Mouse (Mus musculus): Measurements from ENCODE around the gene Cd248.

- TF ChIP-seq CTCF (IDR thresholded peaks at IDR 0.05; ENCODE audit: borderline replicate concordance, extremely low read depth, insufficient read depth, insufficient read length) (no peak), POLR2A (IDR thresholded peaks at IDR 0.05; ENCODE audit: borderline replicate concordance, extremely low read depth, insufficient read depth, insufficient read length, poor library complexity, severe bottlenecking) (no peak)
These were observed 45.9 kb downstream of the Cd248 start for GRCm38 (mm10) chr19:5113783-5114182.

Data from brain, embryonic 14.5 days (tissue).